Mouse (Mus musculus): ENCODE data around the gene Sprtn.

Sprtn gene

GRCm38 (mm10) chr8:124897386-124898250 lies at the start of gene Sprtn, which contains the start of gene Exoc8:
Gene Sprtn (plus strand): TSS chr8:124897886.
Gene Exoc8 (minus strand): TSS chr8:124897705.
- peak; percentile 85 to 97 for DNase-seq (ENCODE audit: low spot score in 2 of 2)

- DNase-seq (ENCODE audit: low spot score in 2 of 2), result no peak
Observed at GRCm38 (mm10) chr8:124853511-124853910, 44.2 kb upstream of the Sprtn start.

- no peak for DNase-seq (ENCODE audit: low spot score in 2 of 2)
Observed at GRCm38 (mm10) chr8:124859466-124859865, 38.2 kb upstream of the Sprtn start.

- no peak for DNase-seq (ENCODE audit: low spot score in 2 of 2)
Observed at GRCm38 (mm10) chr8:124860188-124860587, 37.5 kb upstream of the Sprtn start.

- DNase-seq (ENCODE audit: low spot score in 2 of 2), result peak; percentile 61 to 91
Observed at GRCm38 (mm10) chr8:124862321-124863162, 35.1 kb upstream of the Sprtn start, which contains the start of the genes Gnpat and 2810004N23Rik. Gene Gnpat (plus strand): TSS chr8:124863033. Gene 2810004N23Rik (minus strand): TSS chr8:124863120.

GRCm38 (mm10) chr8:124863163-124863677 lies 34.5 kb upstream of the Sprtn start:
- no peak for DNase-seq (ENCODE audit: low spot score in 2 of 2)

- no peak for DNase-seq (ENCODE audit: low spot score in 2 of 2)
Observed at GRCm38 (mm10) chr8:124863729-124864128, 34.0 kb upstream of the Sprtn start.

GRCm38 (mm10) chr8:124866669-124867068 lies 31.0 kb upstream of the Sprtn start:
- no peak for DNase-seq (ENCODE audit: low spot score in 2 of 2)

- DNase-seq (ENCODE audit: low spot score in 2 of 2), result no peak
Observed at GRCm38 (mm10) chr8:124867126-124867525, 30.6 kb upstream of the Sprtn start.

GRCm38 (mm10) chr8:124869708-124870107 lies 28.0 kb upstream of the Sprtn start:
- DNase-seq (ENCODE audit: low spot score in 2 of 2), result no peak

- DNase-seq (ENCODE audit: low spot score in 2 of 2), result no peak
Observed at GRCm38 (mm10) chr8:124871474-124871873, 26.2 kb upstream of the Sprtn start.

- DNase-seq (ENCODE audit: low spot score in 2 of 2), result no peak
Observed at GRCm38 (mm10) chr8:124872081-124872480, 25.6 kb upstream of the Sprtn start.

GRCm38 (mm10) chr8:124872690-124873089 lies 25.0 kb upstream of the Sprtn start:
- DNase-seq (ENCODE audit: low spot score in 2 of 2), result no peak

- DNase-seq (ENCODE audit: low spot score in 2 of 2), result no peak
Observed at GRCm38 (mm10) chr8:124878141-124878540, 19.5 kb upstream of the Sprtn start.

GRCm38 (mm10) chr8:124878946-124879526 lies 18.6 kb upstream of the Sprtn start:
- no peak for DNase-seq (ENCODE audit: low spot score in 2 of 2)

GRCm38 (mm10) chr8:124888385-124888784 lies 9.3 kb upstream of the Sprtn start:
- DNase-seq (ENCODE audit: low spot score in 2 of 2), result no peak

GRCm38 (mm10) chr8:124892596-124892995 lies 5.1 kb upstream of the Sprtn start:
- no peak for DNase-seq (ENCODE audit: low spot score in 2 of 2)

- no peak for DNase-seq (ENCODE audit: low spot score in 2 of 2)
Observed at GRCm38 (mm10) chr8:124896010-124896631, 1.6 kb upstream of the Sprtn start.

GRCm38 (mm10) chr8:124896632-124897385 lies 877 bp upstream of the Sprtn start:
- DNase-seq (ENCODE audit: low spot score in 2 of 2), result peak in 1 of 2 experiments; percentile 67

GRCm38 (mm10) chr8:124898251-124898905 lies 692 bp downstream of the Sprtn start:
- DNase-seq (ENCODE audit: low spot score in 2 of 2), result no peak
